Mouse (Mus musculus): ENCODE measurements around the gene Ptprg. TPM values are rescaled to one million over a fixed set of nuclear protein-coding genes. Genes with fewer than 3 reads are reported as not detected.

Gene Ptprg
- polyA plus RNA-seq, 1 experiment from 2014 or later, result 48.1 TPM

DNA sequence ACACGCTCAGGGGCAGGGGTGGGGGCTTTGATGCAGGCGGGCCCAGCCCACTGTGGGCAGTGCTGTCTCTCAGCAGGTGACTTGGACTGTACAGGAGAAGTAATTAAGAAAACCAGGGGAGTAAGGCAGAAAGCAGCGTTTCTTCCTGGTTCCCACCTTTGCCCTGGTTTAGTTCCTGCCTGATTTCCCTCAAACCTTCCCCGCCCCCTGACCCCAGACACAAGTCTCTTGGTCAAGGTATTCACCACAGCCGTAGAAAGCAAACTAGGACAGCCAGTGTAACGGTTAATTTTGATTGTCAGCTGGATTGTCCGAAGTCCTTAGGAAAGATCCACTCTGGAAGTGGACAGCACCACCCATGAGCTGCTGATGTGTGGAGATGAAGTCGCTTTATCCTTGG, 614.3 kb downstream of the Ptprg start:
- Histone ChIP-seq H3K9ac (no peak overlapping the region), H3K4me3 (no peak overlapping the region), H3K36me3 (no peaks in the 10 kb centered on the region), H3K27me3 (no peaks in the 10 kb centered on the region), H3K4me2 (no peak overlapping the region), H3K9me3 (no peaks in the 10 kb centered on the region), H3K27ac (replicated peaks) (no peak overlapping the region), H3K4me1 (replicated peaks) (no peaks in the 10 kb centered on the region; the same call in 1 of the 2 replicates)
- 76% methylated on average over 8 of the region's 8 CpGs for WGBS
- ATAC-seq (ENCODE audit: low FRiP score, low read depth), result no peak

DNA sequence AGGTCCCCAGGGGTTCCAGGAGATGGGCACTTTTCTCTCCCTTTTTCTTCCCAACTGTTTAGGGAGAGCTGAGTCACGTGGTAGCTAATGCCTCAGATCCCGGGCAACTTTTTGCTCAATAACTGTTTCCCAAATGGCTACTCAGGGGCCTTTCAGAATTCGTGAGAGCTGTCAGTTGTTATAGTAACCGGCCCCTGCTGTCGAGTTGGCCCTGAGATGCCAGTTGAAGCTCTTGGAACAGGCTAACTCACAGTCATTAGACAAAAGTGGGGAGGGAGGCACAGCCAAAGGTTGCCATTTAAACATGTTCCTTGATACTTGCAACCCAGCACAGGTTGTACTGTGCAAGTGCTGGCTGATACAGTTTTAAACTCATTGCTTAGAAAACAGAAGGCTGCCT, 624.1 kb downstream of the Ptprg start:
- H3K27ac ChIP-seq (replicated peaks), result peak overlapping the region; percentile 60
- ATAC-seq (ENCODE audit: low FRiP score, low read depth), result peak; percentile 73

DNA sequence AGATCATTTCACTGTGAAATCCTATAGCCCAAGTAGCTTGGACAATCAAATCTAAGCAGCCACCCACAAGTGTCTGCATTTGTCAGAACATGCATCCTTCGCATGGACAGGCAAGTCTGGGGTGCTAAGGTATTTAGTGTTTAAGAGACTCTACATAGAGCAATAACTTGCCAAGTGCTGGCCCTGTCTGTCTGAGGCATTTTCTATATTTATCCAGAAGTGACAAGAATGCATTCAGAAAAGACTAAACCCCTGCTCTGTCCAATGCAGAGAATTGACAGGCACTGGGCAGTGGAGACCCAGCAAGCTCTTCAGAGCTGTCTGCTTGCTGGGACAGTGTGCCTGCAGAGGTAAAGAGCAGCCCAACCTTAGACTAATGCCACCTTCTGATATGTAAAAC, 625.3 kb downstream of the Ptprg start:
- no peak overlapping the region for H3K27ac ChIP-seq (replicated peaks)
- no peaks in the 10 kb centered on the region for H3K27me3 ChIP-seq
- no peak for ATAC-seq (ENCODE audit: low FRiP score, low read depth)
- no peak overlapping the region for H3K4me2 ChIP-seq
- H3K9ac ChIP-seq, result no peak overlapping the region
- H3K4me3 ChIP-seq, result no peak overlapping the region
- 89% methylated on average over 1 of the region's 1 CpGs for whole genome bisulfite sequencing
- no peaks in the 10 kb centered on the region for H3K36me3 ChIP-seq
- no peaks in the 10 kb centered on the region for H3K9me3 ChIP-seq
- H3K4me1 ChIP-seq (replicated peaks), result peaks cover 26% of the 10 kb centered on the region

More for the DNA sequence above, 624.1 kb downstream of the Ptprg start:
- H3K4me2 ChIP-seq, result no peak overlapping the region
- H3K9me3 ChIP-seq, result no peaks in the 10 kb centered on the region
- H3K27me3 ChIP-seq, result no peaks in the 10 kb centered on the region
- no peaks in the 10 kb centered on the region for H3K36me3 ChIP-seq
- 16% methylated on average over 5 of the region's 5 CpGs for WGBS
- H3K4me3 ChIP-seq, result no peak overlapping the region
- H3K4me1 ChIP-seq (replicated peaks), result peaks cover 26% of the 10 kb centered on the region
- H3K9ac ChIP-seq, result no peak overlapping the region

DNA sequence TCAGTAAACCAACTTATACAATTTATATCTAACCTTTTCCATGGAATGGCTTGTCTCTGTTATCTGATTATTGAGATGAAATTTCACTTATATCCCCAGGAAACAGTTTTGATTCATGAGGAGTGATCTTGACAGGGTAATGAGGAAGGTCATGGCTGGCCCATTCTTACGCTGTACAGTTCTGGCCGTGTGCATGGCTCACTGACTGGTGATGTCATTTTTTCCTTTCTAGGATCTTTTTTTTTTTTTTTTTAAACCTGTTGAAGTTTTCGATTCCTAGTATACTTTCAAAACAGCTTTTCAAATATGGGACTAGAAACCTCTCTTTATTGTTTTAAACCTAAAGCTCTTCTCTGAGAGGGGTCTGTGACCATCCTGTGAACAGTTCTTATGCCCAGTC, 626.8 kb downstream of the Ptprg start:
- 73% methylated on average over 3 of the region's 3 CpGs for WGBS
- Histone ChIP-seq H3K4me1 (replicated peaks) (peaks cover 33% of the 10 kb centered on the region), H3K9ac (no peak overlapping the region), H3K4me3 (no peak overlapping the region), H3K27ac (replicated peaks) (no peak overlapping the region), H3K9me3 (no peaks in the 10 kb centered on the region), H3K27me3 (no peaks in the 10 kb centered on the region), H3K4me2 (no peak overlapping the region), H3K36me3 (no peaks in the 10 kb centered on the region)
- ATAC-seq (ENCODE audit: low FRiP score, low read depth), result no peak

DNA sequence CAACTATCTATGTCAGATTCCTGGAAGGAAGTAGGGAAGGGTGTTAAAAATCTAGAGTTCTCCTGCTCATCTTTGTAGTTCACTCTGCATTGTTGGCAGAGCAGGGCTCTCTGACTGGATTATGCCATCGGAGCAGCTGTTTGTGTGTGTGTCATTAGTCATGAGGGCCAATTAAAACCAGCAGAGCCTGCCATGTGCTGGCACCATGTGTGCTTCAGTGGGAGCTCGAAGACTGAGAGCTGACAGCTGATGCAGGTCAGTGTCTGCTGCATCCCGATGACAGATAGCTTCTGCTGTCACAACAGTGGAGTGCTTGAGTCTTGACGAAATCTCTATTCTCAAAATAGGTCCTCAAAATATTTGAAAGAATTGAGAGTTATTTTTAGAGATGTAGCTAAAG, 631.7 kb downstream of the Ptprg start:
- Histone ChIP-seq H3K27me3 (no peaks in the 10 kb centered on the region), H3K27ac (replicated peaks) (peak overlapping the region; percentile 51), H3K36me3 (no peaks in the 10 kb centered on the region), H3K4me3 (no peak overlapping the region), H3K4me2 (no peak overlapping the region), H3K4me1 (replicated peaks) (peaks cover 31% of the 10 kb centered on the region), H3K9ac (no peak overlapping the region), H3K9me3 (no peaks in the 10 kb centered on the region)
- 26% methylated on average over 4 of the region's 4 CpGs for WGBS
- 0 out of 2 replicates have a peak, but pooled peaks have one; percentile 41 for ATAC-seq (ENCODE audit: low FRiP score, low read depth)

DNA sequence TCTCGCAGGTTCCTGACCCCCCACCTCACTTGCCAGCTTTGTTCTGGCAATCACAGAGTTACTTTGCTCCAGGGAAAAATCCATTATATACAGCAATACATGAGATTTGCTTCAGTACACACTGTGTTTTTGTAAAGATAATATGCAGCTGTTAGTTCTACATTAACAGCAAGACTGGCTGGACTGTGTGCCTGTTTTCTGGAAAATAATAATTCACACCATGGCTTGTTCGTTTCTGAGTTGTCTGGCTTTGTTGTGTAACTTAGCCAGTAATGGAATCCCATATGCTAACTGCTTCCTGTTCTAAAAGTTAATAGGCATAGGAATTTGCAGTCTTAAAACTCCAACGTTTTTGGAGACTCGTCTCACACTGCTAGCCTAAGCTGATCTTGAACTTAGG, 635.0 kb downstream of the Ptprg start:
- ATAC-seq (ENCODE audit: low FRiP score, low read depth), result no peak
- Histone ChIP-seq H3K27ac (replicated peaks) (no peak overlapping the region), H3K4me3 (no peak overlapping the region), H3K27me3 (no peaks in the 10 kb centered on the region), H3K36me3 (no peaks in the 10 kb centered on the region), H3K9me3 (no peaks in the 10 kb centered on the region), H3K4me2 (no peak overlapping the region), H3K4me1 (replicated peaks) (peaks cover 41% of the 10 kb centered on the region), H3K9ac (no peak overlapping the region)
- 39% methylated on average over 4 of the region's 4 CpGs for WGBS

DNA sequence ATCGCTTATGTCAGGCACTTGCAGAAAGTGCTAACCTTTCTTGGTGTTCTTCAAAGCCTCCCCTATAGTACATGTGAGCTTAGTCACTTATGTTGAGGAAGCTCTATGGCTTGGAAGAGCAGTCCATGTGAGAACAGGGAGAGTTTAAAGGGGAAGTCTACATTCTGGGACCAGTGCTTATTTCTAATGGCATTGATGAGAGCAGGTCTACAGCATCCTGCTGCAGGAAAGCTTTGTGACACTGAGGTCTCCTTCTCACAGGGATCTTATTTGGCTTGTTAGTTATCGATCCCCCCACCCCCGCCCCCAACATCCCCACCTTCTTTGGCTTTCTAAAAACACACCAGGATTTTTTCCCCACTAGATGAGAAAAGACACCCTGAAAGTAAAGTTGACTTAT, 635.9 kb downstream of the Ptprg start:
- Histone ChIP-seq H3K27me3 (no peaks in the 10 kb centered on the region), H3K9ac (no peak overlapping the region), H3K4me2 (peak overlapping the region; percentile 31), H3K4me1 (replicated peaks) (peaks cover 41% of the 10 kb centered on the region), H3K36me3 (no peaks in the 10 kb centered on the region), H3K27ac (replicated peaks) (peak overlapping the region; percentile 80), H3K4me3 (no peak overlapping the region), H3K9me3 (no peaks in the 10 kb centered on the region)
- no peak for ATAC-seq (ENCODE audit: low FRiP score, low read depth)
- WGBS, result 56% methylated on average over 3 of the region's 3 CpGs

DNA sequence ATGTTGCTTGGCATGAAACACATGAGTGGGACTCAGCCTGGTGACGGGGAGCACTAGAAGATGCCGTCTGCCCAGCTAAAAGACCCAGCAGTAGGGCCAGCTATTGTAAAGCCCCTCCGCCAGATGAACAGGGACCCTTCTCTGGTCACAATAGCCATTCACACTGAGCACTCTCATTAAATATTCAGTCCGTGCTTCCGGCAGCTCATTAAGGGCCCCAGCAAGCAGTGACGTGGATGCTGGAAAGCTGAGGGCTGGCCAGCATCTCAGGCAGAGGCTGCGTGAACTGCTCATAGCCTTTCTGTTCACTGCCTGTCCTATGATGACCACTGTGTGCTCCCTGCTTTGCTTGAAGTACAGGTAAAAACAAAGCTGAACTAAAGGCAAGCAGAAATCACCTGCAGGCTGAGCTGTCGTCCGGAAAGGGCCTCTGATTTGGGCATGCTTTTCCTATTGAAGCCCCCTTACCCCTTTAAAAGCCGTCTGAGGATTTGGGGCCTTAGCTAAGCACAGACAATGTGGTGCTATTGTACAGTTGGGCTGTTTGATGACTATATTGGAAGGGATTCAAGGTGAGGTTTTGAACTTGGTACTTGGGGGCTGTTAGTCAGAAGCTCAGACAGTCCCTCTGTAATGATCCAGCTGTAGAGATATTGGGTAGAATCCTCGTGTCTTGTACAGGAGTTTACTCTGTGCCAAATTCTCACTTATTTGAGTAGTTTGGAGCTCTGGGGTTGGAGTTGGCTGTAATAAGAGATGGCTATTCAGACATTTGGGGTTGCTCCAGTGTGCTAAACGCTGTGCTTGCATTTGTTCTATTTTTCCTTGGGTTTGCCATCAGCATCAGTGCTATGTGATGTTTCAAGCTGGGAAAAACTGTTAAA, 636.6 kb downstream of the Ptprg start:
- no peak overlapping the region for H3K4me3 ChIP-seq
- WGBS, result 14% methylated on average over 12 of the region's 12 CpGs
- H3K27ac ChIP-seq (replicated peaks), result peak overlapping the region; percentile 80
- no peaks in the 10 kb centered on the region for H3K36me3 ChIP-seq
- peak overlapping the region; percentile 31 for H3K4me2 ChIP-seq
- H3K4me1 ChIP-seq (replicated peaks), result peaks cover 35% of the 10 kb centered on the region
- no peak overlapping the region for H3K9ac ChIP-seq
- no peaks in the 10 kb centered on the region for H3K9me3 ChIP-seq
- no peaks in the 10 kb centered on the region for H3K27me3 ChIP-seq
- peak; percentile 90 for ATAC-seq (ENCODE audit: low FRiP score, low read depth)

DNA sequence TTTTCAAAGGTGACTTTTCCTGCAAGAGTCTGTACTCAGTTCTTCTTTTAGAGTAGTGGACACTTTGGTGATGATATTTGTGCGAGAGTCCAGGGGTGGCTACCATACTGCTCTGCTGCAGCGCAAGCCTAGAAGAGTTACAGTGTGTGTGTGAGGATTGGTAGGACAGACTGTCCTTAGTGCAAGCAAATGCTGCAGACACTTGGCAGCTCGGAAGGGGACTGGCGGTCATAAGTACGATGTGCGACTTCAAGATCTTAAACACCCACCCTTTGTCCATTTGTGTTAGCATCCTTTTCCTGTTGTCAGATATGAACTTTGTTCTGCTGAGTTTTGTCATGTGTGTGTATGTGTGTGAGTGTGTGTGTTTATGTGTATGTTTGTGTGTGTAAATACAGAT, 637.7 kb downstream of the Ptprg start:
- H3K9ac ChIP-seq, result no peak overlapping the region
- no peak overlapping the region for H3K27ac ChIP-seq (replicated peaks)
- no peak overlapping the region for H3K4me3 ChIP-seq
- WGBS, result 62% methylated on average over 6 of the region's 6 CpGs
- H3K9me3 ChIP-seq, result no peaks in the 10 kb centered on the region
- H3K27me3 ChIP-seq, result no peaks in the 10 kb centered on the region
- H3K36me3 ChIP-seq, result no peaks in the 10 kb centered on the region
- H3K4me1 ChIP-seq (replicated peaks), result peaks cover 33% of the 10 kb centered on the region
- ATAC-seq (ENCODE audit: low FRiP score, low read depth), result no peak
- 0 out of 2 replicates have a peak overlapping the region, but pooled peaks have one; percentile 31 for H3K4me2 ChIP-seq

DNA sequence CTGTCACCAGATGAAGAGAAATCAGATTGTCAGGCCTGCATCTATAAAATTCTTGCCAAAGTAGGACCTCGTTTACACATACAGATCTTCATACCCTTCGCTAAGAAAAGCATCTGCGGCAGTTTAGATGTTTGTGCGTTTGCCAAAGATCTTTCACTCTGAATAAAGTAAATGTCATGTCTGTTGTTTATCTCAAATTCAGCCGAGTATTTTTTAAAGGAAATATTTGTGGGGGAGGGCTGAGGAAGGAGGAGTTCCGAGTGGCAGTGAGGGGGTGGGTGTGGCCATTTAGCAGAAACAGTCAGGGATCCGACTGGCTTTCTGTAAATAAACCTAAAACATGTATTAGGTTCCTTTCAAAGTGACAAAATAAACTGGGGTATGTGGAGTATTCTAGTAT, 645.4 kb downstream of the Ptprg start:
- ATAC-seq (ENCODE audit: low FRiP score, low read depth), result no peak
- Histone ChIP-seq H3K9me3 (no peaks in the 10 kb centered on the region), H3K4me1 (replicated peaks) (peaks cover 17% of the 10 kb centered on the region), H3K36me3 (no peaks in the 10 kb centered on the region), H3K4me2 (no peak overlapping the region), H3K9ac (no peak overlapping the region), H3K27ac (replicated peaks) (no peak overlapping the region), H3K4me3 (no peak overlapping the region), H3K27me3 (no peaks in the 10 kb centered on the region)
- WGBS, result 55% methylated on average over 7 of the region's 7 CpGs

DNA sequence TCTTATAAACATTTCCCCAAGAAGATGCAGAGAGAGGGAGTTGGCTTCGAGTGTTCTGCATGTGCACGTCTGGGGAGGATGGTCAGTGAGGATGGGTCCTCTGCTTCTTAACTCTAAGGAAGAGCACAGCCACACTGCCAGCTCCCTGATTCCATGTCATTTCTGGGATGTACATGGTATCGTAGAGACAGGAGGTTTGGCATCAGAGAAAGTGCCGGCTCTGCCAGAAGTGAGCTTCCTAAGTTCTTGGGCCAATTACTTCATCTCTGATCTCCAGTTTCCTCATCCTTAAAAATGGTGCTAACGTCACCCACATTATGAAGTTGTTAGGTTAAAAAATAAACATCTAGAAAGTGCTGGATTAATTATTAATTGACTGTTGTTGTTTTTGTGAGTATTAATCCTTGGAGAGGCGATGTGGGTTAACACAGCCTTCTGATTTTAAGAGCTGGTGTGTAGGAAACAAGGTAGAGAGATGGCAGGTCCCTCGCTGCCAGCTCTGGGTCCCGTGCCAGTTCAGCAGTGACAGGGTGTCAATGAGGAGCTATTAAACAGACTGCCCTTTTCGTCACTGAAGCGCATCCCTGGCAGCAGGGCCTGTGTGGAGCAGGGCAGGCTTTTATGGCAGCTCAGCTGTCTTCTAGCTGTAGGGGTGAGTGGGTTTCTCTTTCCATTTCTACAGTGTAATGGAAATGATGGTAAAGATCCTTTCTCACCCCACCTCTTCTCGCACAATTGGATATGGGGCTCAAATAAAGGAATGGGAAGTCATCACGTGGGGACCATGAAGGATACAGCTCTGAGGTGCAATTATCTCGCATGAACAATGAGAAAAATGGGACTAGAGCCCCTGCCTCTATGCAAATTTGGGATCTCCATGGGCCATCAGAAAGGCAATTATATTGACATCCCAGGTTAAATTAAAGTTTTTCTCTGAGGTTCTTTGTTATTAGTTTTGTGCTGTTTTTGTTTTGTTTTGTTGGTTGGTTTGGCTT, 646.9 kb downstream of the Ptprg start:
- no peaks in the 10 kb centered on the region for H3K9me3 ChIP-seq
- H3K36me3 ChIP-seq, result no peaks in the 10 kb centered on the region
- no peaks in the 10 kb centered on the region for H3K27me3 ChIP-seq
- ATAC-seq (ENCODE audit: low FRiP score, low read depth), result peak; percentile 62
- no peak overlapping the region for H3K4me3 ChIP-seq
- no peak overlapping the region for H3K9ac ChIP-seq
- WGBS, result 41% methylated on average over 13 of the region's 13 CpGs
- H3K4me2 ChIP-seq, result no peak overlapping the region; the same call in 1 of the 2 replicates
- H3K4me1 ChIP-seq (replicated peaks), result peaks cover 17% of the 10 kb centered on the region
- peak overlapping the region; percentile 51; the same call in 1 of the 2 replicates for H3K27ac ChIP-seq (replicated peaks)

DNA sequence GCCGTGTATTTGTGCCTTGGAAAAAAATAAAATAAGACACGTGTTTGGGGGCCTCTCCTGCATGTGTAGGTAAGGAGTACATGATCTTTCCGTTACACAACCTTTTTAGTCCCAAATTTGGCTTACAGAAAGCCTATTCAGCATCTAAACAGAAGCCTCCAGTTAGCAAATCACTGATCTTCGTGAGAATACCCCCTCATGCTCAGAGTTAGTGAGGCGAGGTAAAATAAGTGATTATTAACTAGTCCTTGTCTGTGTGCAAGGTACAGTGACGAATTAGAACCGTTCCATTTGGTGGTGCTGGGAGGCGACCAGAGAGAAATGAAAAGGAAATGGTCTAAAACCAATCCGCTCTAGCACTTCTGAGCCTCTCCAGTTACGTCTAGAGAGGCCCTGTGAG, 648.9 kb downstream of the Ptprg start:
- H3K9me3 ChIP-seq, result no peaks in the 10 kb centered on the region
- H3K27ac ChIP-seq (replicated peaks), result no peak overlapping the region
- H3K4me2 ChIP-seq, result no peak overlapping the region
- H3K27me3 ChIP-seq, result no peaks in the 10 kb centered on the region
- no peaks in the 10 kb centered on the region for H3K36me3 ChIP-seq
- H3K9ac ChIP-seq, result no peak overlapping the region
- no peak overlapping the region for H3K4me3 ChIP-seq
- WGBS, result 53% methylated on average over 10 of the region's 10 CpGs
- H3K4me1 ChIP-seq (replicated peaks), result peaks cover 17% of the 10 kb centered on the region
- no peak for ATAC-seq (ENCODE audit: low FRiP score, low read depth)
